Mouse (Mus musculus): Measurements from ENCODE around the gene 1700001C19Rik.
A peak's percentile ranks its signal among the peaks of the same experiment; 100 is the strongest.
"Not testable (repeated sequence)": the region's sequence is repeated elsewhere in the genome, so short reads cannot be mapped to it uniquely, and the experiment has no call there.

1700001C19Rik gene

DNA sequence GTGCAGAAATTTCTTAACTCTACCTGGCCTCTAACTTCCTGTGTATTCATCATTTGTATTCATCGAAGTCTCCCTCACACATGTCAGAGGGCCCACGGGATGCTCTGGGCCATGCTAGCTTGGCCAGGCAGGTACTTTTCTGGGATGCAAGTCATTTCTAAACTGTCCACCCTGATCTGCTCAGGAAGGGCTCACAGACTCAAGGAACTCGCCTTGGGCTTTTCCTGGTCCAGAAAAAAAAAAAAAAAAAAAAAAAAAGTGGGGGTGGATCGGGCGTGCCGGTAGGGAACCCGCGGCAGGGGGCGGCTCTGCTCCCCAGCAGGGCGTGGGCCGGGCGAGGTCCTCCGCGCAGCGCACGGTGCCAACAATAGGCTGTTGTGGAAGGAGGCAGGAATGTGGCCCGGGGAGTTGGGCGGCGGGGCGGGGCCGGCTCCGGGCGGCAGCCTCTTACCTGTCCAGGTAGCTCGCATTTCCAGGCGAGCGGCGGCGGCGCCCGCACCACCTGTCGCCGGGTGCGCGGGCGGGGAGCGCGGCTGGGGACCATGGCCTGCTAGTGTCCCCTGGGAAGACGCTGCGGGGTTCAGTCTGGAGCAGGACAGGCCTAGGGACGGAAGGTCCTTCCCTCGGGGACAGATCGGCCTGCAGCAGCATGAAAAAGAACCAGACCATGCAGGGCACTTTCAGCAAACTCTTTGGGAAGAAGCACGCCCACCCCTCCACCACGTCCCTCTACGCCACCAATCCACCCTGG lies 845 bp downstream of the 1700001C19Rik start, which contains the start of gene AI661453:
TSS of gene AI661453 (plus strand) at position 460 of the 751 bp plus-strand sequence.
- DNase-seq (ENCODE audit: low read depth, low spot score): no peak

DNA sequence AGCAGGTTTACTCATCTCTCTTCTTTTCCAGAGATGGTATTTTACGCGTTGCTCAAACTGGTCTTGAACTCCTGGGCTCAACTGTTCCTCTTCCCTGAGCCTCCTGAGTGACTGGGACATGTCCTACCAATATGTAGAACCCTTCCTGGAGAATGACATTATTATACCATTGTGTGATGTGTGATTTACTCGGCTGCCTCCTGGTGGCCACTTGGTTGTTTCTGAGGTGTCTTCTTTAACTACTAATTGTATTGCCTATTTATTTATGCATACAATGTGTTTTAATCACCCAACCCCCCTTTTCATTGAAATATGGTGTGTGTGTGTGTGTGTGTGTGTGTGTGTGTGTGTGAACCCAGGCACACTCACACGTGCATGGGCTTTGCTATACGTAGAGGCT lies 6.4 kb downstream of the 1700001C19Rik start:
- DNase-seq (ENCODE audit: low read depth, low spot score): peak; percentile 26

GRCm38 (mm10) chr17:47428831-47429304 lies 8.3 kb downstream of the 1700001C19Rik start:
- DNase-seq (ENCODE audit: low read depth, low spot score): peak; percentile 47

- peak; percentile 16 for DNase-seq (ENCODE audit: low read depth, low spot score)
Measured at GRCm38 (mm10) chr17:47427316-47427715, 9.9 kb downstream of the 1700001C19Rik start.

DNA sequence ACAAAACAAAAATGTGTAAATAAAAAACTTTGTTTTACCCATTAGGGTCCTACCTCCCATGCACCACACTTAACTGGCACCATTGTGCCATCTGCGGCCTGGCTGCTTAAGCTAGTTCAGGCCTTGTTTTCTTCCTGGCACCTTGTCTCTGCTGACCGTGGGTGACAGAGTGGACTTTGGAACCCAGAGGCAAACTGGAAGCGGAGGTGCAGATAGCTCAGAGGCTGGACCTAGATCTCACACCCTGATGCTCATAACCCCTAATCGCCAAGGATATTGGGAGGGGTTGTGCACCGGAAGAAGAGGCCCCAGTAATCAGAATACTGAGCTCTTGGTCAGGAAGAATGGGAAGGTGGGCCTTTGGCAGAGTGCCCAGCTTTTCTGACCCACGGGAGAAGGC lies 13.0 kb downstream of the 1700001C19Rik start:
- no peak for DNase-seq (ENCODE audit: low read depth, low spot score)

DNA sequence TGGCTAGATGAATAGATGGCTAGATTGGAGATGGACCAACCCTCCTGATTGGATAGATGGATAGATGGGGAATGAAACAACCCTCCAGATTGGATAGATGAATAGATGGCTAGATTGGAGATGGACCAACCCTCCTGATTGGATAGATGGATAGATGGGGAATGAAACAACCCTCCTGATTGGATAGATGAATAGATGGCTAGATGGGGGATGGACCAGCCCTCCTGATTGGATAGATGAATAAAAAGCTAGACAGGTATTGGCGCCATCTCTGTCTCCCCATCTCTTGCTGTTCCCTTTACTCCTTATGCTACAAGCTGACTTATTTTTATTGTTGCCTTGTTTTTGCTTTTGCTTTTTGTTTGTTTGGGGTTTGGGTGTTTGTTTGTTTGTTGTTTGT lies 14.6 kb downstream of the 1700001C19Rik start:
- not testable (repeated sequence) for DNase-seq (ENCODE audit: low read depth, low spot score)

- DNase-seq (ENCODE audit: low read depth, low spot score): no peak
Measured at GRCm38 (mm10) chr17:47421566-47421965, 15.6 kb downstream of the 1700001C19Rik start.

GRCm38 (mm10) chr17:47420195-47420594 lies 17.0 kb downstream of the 1700001C19Rik start:
- DNase-seq (ENCODE audit: low read depth, low spot score): no peak

- DNase-seq (ENCODE audit: low read depth, low spot score): not testable (repeated sequence)
Measured at GRCm38 (mm10) chr17:47409897-47410861, 27.0 kb downstream of the 1700001C19Rik start.

DNA sequence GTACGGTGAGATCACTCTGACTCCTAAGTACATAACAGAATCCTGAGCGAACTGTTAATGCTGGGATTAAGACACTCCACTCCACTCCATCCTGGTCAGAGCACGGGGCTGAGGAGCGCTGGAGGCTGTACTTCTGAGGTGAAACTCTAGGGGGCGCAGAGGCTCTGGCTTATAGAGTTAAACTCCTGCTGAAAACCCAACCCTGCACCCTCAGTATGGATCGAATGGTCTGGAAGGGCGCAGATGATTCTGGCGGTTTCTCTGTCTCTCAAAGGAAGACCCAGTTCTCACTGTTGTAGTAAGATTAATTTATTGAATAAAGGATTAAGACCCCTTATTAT lies 28.6 kb downstream of the 1700001C19Rik start:
- peak; percentile 56 for DNase-seq (ENCODE audit: low read depth, low spot score)

GRCm38 (mm10) chr17:47407717-47408557 lies 29.2 kb downstream of the 1700001C19Rik start:
- DNase-seq (ENCODE audit: low read depth, low spot score): no peak

GRCm38 (mm10) chr17:47400451-47400850 lies 36.7 kb downstream of the 1700001C19Rik start, which contains the start of gene Guca1a:
Gene Guca1a, minus strand, starts transcription at chr17:47400584.
- DNase-seq (ENCODE audit: low read depth, low spot score): no peak

DNA sequence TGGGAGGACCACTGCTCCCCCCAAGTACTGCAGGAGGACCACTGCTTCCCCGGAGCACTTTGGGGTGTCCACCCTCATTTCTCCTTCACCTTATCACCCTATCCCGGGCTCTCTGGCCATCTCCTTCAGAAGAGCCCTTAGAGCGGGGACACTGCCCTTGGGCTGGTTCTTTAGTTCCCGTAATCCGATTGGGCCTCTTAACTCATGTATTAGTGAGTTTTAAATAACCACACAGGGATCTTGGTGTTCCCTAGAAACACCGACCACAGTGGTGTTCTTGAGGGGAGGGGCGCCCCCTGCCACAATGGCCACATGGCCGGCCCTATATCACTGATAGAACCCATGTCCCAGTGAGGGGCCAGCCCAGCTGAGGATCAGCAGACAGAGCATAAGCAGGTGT lies 38.1 kb downstream of the 1700001C19Rik start:
- no peak for DNase-seq (ENCODE audit: low read depth, low spot score)

- no peak for DNase-seq (ENCODE audit: low read depth, low spot score)
Measured at GRCm38 (mm10) chr17:47395376-47395913, 41.7 kb downstream of the 1700001C19Rik start.

DNA sequence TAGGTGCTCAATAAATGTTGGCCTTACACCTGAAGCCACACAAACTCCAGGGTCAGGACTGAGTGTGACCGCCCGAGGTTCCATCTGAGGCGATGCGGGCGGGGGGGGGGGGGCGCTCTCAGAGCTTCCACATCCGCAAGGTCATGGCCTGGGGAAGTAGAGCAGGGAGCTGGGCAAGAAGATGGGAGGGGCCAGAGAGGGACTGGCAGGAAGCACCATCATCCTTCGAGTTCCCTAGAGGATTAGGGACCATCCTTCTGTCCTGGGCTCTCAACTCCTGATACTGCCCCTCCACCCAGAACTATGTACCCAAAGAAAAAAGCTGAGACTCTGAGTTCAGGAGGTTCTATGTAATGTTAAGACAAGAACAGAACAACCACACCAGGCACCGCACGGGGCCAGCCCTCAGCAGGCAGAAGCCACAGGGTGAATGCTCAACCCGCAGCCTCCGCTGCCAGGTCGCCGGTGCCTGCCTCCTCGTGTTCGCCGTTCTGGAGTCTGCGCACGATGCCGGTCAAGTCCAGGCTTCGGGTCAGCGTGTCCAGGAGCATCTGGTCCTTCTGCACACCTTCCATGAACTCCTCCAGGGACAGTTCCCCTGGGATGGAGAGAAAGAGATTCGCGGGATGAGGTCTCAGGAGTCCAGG lies 42.8 kb downstream of the 1700001C19Rik start:
- DNase-seq (ENCODE audit: low read depth, low spot score): no peak

- peak; percentile 49 for DNase-seq (ENCODE audit: low read depth, low spot score)
Measured at GRCm38 (mm10) chr17:47386649-47387048, 50.5 kb downstream of the 1700001C19Rik start.

- DNase-seq (ENCODE audit: low read depth, low spot score): no peak
Measured at GRCm38 (mm10) chr17:47385145-47385544, 52.0 kb downstream of the 1700001C19Rik start, which contains the start of gene Guca1b. Gene Guca1b, plus strand, starts transcription at chr17:47385393.

DNA sequence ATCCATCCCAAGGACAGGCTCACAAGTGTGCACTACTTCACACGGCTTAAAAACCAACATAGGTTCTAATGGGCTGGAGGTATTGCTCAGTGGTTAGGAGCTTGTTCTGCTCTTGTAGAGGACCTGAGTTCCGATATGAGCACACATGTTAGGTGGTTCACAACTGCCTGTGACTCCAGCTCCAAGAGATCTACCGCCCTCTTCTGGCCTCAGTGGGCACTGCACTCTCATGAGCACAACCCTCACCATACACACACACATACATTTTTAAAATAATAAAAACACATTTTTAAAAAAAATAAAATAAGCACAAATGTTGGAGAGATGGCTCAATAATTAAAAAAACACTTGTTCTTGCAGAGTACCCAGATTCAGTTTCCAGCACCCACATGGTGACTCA lies 53.1 kb downstream of the 1700001C19Rik start:
- DNase-seq (ENCODE audit: low read depth, low spot score): no peak

GRCm38 (mm10) chr17:47383266-47383665 lies 53.9 kb downstream of the 1700001C19Rik start:
- peak; percentile 25 for DNase-seq (ENCODE audit: low read depth, low spot score)

DNA sequence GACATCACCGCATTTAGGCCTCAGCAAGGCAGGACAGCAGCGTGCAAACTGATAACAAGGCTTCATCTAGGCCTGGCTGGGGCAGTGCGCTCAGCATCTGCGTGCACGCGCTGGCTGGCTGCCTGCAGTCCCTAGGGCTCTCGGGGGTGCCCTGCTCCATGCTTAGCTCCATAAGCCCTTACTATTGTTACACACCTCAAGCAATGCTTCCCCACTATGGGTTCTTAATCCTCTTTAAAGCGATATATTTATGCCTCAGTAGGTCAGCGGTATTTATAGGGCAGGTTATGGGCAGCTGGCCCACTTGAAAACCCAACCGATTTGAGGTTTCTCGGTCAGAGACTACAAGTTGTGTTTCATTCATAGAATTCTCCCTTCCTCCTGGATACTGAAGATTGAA lies 55.3 kb downstream of the 1700001C19Rik start:
- no peak for DNase-seq (ENCODE audit: low read depth, low spot score)

All from 3T3-L1 (cell line).